Mouse (Mus musculus) small intestine, adult 2 months (tissue): ENCODE measurements at regions not wholly inside any gene's neighbourhood (a gene's known extent, or its start where the extent isn't known, plus 50 kb on each side); places are given as distances from the start of the nearest gene placed in this dataset.
A peak's percentile ranks its signal among the peaks of the same experiment; 100 is the strongest.
"Not testable (repeated sequence)": the region's sequence is repeated elsewhere in the genome, so short reads cannot be mapped to it uniquely, and the experiment has no call there.

Experiments used
- H3K27ac ChIP-seq: fragments of 200-500 bp; 2 replicates; pipeline ENCODE4 v1.5.1; 2012; ENCODE audit warnings: low read depth, low read length, control low read depth, inconsistent platforms; ENCODE audit not compliant: insufficient read depth
- H3K27me3 ChIP-seq: fragments of 200-500 bp; 2 replicates; pipeline ENCODE4 v1.6.1; 2012; ENCODE audit warnings: mild to moderate bottlenecking, moderate library complexity, low read length, inconsistent platforms; ENCODE audit not compliant: control insufficient read depth, insufficient read depth
- H3K36me3 ChIP-seq: fragments of 200-500 bp; 2 replicates; pipeline ENCODE4 v1.6.1; 2012; ENCODE audit warnings: mild to moderate bottlenecking, low read length, control low read depth, inconsistent platforms; ENCODE audit not compliant: control insufficient read depth, insufficient read depth
- H3K4me1 ChIP-seq: fragments of 200-500 bp; 2 replicates; pipeline ENCODE4 v1.6.1; 2012; ENCODE audit warnings: low read length, inconsistent platforms, mixed read lengths; ENCODE audit not compliant: control insufficient read depth, insufficient read depth, insufficient read length
- H3K4me3 ChIP-seq: fragments of 200-500 bp; 2 replicates; pipeline ENCODE4 v1.5.1; 2012; ENCODE audit warnings: low read depth, mild to moderate bottlenecking, control low read depth, inconsistent platforms, low read length, moderate library complexity
- CTCF ChIP-seq: fragments of 200-500 bp; IDR thresholded peaks from 2 replicates; pipeline ENCODE4 v1.5.1; 2012; ENCODE audit warnings: low read depth, mild to moderate bottlenecking, control low read depth, inconsistent platforms, low read length, moderate library complexity, mixed read lengths; ENCODE audit not compliant: insufficient replicate concordance, insufficient read length; ENCODE audit errors: extremely low read depth
- POLR2A ChIP-seq: fragments of 200-500 bp; IDR thresholded peaks from 2 replicates; pipeline ENCODE4 v1.6.1; 2012; ENCODE audit warnings: low read depth, mild to moderate bottlenecking, control low read depth, inconsistent platforms, low read length, moderate library complexity
- WGBS: fragments of 180-500 bp; shearing (Covaris S2); methylation state at CpG from one replicate; pipeline ENCODE4 v1.1.7; 2018; 5-methylcytosine and 5-hydroxymethylcytosine counted together

- H3K27me3 ChIP-seq, H3K36me3 ChIP-seq, H3K4me1 ChIP-seq: not testable (repeated sequence)
- H3K4me3 ChIP-seq, result peak overlapping the region; percentile 13; the same call in 1 of the 2 replicates
- WGBS, result 30% methylated on average over 11 of the region's 11 CpGs
- H3K27ac ChIP-seq, result peak overlapping the region; percentile 56
These were observed 54.3 kb upstream of the Ccdc66 start for GRCm38 (mm10) chr14:27562564-27562963.

- 89% methylated on average over 9 of the region's 9 CpGs for WGBS
- H3K4me1 ChIP-seq, H3K36me3 ChIP-seq, H3K27me3 ChIP-seq: not testable (repeated sequence)
- peak overlapping the region; percentile 56 for H3K27ac ChIP-seq
- 0 out of 2 replicates have a peak overlapping the region, but pooled peaks have one; percentile 13 for H3K4me3 ChIP-seq
These were observed 53.7 kb upstream of the Ccdc66 start for GRCm38 (mm10) chr14:27561974-27562373.

DNA sequence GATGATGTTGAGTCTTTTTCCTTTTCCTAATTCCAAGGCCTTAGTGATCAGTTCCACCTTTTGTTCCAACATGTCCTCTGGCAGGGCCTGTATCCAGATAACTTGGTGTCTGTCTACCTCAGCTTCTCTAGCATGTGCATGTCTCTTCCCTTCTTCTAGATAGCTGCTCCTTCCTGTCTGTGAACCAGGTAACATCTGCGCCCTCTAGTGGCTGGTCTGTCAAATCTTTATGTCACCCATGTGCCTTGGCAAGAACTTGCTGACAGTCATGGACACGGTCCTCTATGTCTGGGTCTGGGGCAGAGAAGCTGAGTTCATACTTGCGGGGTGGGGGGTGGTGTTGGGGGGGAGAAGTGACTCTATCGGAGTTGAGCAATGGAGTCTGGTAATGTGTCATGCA lies 52.2 kb upstream of the Ccdc66 start:
- Histone ChIP-seq H3K27me3 (no peaks in the 10 kb centered on the region), H3K4me1 (peaks cover 3% of the 10 kb centered on the region; the same call in 1 of the 2 replicates), H3K4me3 (no peak overlapping the region), H3K36me3 (no peaks in the 10 kb centered on the region), H3K27ac (no peak overlapping the region)
- 52% methylated on average over 4 of the region's 4 CpGs for WGBS
- peak; percentile 64; the same call in 1 of the 2 replicates for TF ChIP-seq CTCF
- TF ChIP-seq POLR2A, result no peak

GRCm38 (mm10) chr14:27558794-27559491 lies 50.7 kb upstream of the Ccdc66 start:
- 16% methylated on average over 3 of the region's 3 CpGs for WGBS
- H3K27me3 ChIP-seq, result no peaks in the 10 kb centered on the region
- H3K36me3 ChIP-seq, result no peaks in the 10 kb centered on the region
- no peak overlapping the region for H3K4me3 ChIP-seq
- peak overlapping the region; percentile 59 for H3K27ac ChIP-seq
- no peak for TF ChIP-seq CTCF
- no peak for TF ChIP-seq POLR2A
- H3K4me1 ChIP-seq, result peaks cover 3% of the 10 kb centered on the region; the same call in 1 of the 2 replicates
